Mouse (Mus musculus): ENCODE results near the gene Gm4767.
"Not testable (repeated sequence)": the region's sequence is repeated elsewhere in the genome, so short reads cannot be mapped to it uniquely, and the experiment has no call there.

The Gm4767 gene

GRCm38 (mm10) chr10:81811899-81812298, at the start of gene Gm4767:
TSS of gene Gm4767 (plus strand) at chr10:81812186.
- DNase-seq (ENCODE audit: low read depth), result peak; percentile 0

- DNase-seq (ENCODE audit: low read depth), result not testable (repeated sequence)
These were observed 41.2 kb upstream of the Gm4767 start, which contains the start of gene Gm3055 for GRCm38 (mm10) chr10:81770506-81771403. TSS of gene Gm3055 (minus strand) at chr10:81771161.

- DNase-seq (ENCODE audit: low read depth), result not testable (repeated sequence)
These were observed 40.6 kb upstream of the Gm4767 start for GRCm38 (mm10) chr10:81771404-81771777.

GRCm38 (mm10) chr10:81846219-81846618, 34.2 kb downstream of the Gm4767 start:
- DNase-seq (ENCODE audit: low read depth), result not testable (repeated sequence)

- not testable (repeated sequence) for DNase-seq (ENCODE audit: low read depth)
These were observed 51.7 kb downstream of the Gm4767 start, which contains the start of gene Gm32687 for GRCm38 (mm10) chr10:81863409-81864407. TSS of gene Gm32687 (plus strand) at chr10:81863934.
